Mouse (Mus musculus) R1 (cell line): ENCODE measurements around the gene Kiss1r.
"Not testable (repeated sequence)": the region's sequence is repeated elsewhere in the genome, so short reads cannot be mapped to it uniquely, and the experiment has no call there.

Experiments
- DNase-seq: peaks from one replicate; pipeline ENCODE4 v3.0.0-alpha.2; 2018; ENCODE audit warnings: low read depth, low spot score

Kiss1r gene

DNA sequence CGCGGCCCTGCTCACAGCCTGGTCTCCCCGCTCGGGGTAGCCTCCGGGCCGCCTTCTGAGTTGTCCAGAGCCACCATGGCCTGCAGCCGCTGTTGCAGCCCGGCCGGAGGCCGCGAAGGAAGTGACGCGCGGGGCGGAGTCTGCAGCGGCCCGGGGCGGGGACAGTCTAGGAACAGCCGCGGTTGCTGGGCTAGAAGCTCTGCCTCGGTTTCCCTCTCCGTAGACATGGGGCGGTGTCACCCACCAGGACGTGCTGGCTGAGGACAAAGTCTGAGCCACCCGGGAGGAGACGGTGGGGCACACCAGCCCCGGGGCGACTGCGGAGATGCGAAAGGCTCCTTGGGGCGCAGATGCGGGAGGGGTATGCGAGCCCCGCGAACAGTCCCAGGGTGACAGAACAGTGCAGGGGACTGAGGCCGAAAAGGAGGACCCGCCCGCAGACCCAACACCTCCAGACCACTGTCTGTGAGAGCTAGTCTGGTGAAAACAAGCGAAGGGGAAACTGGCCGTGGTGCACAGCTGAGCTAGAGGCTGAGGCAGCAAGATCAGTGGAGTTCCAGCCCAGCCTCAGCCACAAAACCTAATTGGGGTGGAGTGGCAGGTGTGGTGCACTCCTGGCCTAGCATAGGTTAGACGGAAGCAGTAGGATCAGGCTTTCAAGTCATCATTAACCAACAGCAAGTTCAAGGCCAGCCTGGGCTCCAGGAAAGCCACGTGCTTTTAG lies at the start of gene Kiss1r:
TSS of gene Kiss1r (plus strand) at position 164 of the 724 bp plus-strand sequence.
- DNase-seq: peak; percentile 66

DNA sequence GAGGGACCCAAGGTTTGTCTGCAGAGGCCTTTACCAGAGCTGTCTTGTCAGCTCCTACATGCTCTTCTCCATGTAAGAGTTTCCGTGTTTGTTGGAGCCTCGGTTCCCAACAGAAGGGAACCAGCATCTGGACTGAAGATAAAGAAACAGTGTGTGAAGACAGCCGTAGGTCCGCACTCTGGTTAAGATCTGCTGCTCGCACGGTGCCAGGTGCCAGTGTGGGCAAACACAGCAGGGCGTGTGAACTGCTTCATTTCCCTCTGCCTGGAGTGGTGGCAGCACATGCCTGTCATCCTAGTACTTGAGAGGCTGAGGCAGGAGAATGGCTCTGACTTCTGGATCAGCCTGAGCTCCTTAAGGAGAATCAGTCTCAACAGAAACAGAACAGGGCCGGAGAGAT lies 44.9 kb upstream of the Kiss1r start:
- DNase-seq: no peak

DNA sequence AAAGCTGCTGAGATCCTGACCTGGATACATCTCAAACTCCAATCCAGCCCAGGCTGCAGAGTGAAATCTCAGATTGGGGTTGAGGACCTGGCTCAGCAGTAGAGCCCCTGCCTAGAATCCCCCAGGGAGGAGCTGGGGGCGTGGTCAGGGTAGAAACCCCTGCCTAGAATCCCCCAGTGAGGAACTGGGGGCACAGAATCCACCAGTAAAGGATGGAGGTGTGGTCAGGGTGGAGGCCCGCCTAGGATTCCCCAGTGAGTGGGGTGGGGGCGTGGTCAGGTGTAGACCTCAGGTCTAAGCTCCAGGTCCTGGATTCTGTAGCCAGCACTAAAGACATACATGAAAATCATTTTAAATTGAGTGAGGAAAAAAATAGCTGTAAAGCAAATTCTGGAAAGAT lies 43.9 kb upstream of the Kiss1r start:
- peak; percentile 63 for DNase-seq

DNA sequence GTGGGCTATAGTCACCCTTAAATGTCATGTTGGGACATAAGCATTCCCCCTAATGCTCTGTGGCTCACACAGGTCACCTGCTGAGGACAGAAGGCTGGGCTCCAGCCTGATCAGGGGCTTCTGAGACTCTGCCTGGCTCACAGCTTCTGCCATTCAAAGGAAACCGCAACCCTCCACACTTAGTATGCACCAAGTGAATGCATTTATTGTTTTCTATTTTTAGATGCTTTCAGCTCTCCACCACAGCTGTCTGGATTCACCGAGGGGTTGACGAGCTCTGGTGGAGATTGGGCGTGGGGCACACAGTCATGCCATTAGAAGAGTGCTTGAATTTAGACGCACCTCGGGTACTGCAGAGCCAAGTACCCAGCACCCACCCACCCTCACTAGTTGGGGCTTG lies 43.5 kb upstream of the Kiss1r start:
- DNase-seq: no peak

DNA sequence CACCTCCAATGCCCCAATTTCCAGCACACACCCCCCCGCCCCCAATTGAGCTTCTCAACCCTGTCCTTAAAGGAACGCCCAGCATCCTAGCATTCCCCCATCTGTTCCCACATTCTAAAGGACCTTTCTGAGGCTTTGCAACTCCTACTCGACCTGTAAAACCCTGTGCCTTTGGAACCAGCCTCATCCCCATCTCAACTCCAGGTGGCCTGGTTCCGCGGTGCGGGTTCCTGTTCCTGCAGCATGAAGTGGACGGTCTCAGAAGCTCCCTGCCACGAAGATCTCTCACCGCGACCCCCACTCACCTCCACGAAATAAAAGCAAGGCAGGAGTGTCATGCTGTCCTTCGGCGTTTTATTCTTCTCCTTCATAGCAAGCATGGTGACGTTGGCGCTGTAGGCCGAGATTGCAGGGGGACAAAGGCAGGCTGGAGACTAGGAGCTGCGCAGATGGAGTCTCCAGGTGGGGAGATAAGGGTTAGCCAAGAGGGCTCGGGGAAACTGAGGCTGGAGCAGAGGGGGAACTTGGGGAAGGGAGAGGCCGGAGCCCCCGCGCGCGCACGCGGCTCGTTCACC lies 43.0 kb upstream of the Kiss1r start:
- DNase-seq: no peak

DNA sequence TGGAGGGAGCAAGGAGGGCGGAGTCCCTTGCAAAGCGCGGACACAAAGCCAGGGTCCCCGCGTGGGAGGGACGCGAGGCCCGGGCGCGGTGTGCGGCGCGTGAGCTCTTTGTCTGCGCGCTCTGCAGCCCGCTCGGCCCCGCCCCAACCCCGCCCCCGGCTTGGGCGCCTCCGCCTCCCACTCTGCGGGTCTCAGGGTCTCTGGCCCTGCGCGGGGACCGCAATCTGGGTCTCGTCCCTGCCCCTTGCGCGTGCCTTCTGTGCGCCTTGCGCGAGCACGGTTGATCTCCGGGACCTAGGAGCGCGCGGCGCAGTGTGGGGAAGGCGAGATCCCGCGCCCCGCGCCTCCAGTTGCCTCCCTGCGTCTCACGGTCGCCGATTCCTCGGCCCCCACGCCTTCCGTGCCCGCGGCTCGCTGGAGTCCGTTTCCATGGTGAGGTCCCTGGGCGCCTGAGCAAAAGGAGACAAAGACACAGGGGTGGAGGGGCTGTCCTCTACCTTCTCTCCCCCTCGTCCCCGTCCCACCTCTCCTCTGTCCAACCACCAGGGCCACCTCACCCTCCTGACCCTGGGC lies 42.4 kb upstream of the Kiss1r start, which contains the start of the genes Prtn3 and Plppr3:
TSS of gene Prtn3 (plus strand) at position 187 of the 573 bp plus-strand sequence.
TSS of gene Plppr3 (minus strand) at position 345 of the 573 bp plus-strand sequence.
- peak; percentile 67 for DNase-seq

DNA sequence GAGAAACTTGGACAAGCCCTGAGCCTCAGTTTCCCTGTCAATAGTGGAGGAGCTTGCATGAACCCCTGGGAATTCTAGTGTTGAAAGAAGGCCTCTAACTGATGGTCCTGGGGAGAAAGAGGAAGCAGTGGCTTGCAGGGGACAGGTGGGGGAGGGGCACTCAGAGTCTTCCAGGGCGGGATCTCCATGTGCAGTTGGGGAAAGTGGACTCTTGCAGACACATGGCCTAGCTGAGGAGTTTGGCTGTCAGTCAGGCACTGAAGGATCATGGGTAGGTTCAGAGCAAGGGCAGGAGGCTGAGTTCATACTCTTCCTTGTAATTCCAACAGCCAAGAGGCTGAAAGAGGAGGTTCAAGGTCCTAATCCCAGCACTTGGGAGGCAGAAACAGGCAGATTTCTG lies 39.6 kb upstream of the Kiss1r start:
- no peak for DNase-seq

DNA sequence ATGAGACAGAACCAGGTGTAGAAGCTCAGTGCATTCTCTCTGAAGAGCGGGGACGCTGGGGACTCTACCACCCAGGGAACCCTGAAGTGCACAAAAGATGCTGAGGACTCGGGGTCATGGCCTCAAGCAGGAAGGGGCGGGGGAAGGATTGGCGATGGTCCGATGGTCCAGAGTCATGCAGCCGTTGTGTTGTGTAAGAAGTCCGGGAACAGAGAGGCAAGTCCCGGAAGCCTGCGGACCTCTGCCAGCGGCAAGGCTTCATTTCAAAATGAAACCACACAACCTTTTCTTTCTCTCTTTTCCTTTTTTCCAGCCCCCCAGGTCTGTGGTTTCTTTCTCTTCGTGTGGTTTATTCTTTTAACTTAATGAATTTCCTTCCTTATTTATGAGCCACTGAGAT lies 39.0 kb upstream of the Kiss1r start:
- no peak for DNase-seq

DNA sequence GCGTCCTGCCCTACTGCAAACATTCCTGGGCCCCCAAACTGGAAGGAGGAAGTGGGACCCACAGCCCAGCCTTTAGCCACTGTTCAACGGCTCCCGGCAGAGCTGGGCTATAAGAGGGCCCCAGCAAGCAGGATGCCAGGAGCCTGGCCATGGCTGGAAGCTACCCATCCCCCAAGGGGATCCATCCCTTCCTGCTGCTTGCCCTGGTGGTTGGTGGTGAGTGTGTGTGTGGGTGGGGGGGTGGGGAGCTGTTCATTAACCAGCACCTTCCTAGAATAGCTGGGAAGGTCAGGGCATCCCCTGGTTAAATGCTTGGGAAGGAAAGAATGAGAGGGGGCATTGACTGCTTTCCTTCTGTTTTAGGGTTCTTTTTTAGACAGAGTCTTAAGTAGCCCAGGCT lies 37.2 kb upstream of the Kiss1r start:
- DNase-seq: no peak

DNA sequence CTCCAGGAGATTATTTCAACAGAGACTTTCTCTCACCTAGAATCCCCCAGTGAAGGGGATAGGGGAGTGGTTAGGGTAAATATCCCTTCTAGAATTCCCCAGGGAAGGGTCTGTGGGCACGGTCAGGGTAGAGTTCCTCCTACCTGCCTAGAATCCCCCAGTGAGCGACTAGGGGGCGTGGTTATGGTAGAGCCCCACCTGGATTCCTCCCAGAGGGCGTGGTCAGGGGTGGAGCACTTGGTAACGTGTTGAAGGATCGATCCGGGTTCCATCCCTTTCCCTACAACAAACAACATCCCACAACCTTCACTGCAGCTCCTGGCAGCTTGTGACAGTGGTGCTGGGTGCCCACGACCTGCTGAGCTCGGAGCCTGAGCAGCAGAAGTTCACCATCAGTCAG lies 36.0 kb upstream of the Kiss1r start:
- DNase-seq: peak; percentile 46

DNA sequence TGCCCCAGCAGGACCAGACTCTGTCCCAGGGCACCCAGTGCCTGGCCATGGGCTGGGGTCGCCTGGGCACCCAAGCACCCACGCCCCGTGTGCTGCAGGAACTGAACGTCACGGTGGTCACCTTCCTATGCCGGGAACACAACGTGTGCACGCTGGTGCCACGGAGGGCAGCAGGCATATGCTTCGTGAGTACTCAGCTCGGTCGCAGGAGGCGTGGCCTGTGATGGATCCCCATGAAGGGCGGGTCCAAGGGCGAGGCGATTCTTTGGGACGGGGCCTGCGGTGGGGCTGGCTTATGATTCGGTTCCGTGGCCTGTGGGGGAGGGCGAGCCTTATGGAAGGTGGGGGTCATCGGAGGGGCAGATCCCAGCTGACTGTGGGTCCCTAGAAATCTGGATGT lies 34.8 kb upstream of the Kiss1r start:
- DNase-seq: peak; percentile 63

DNA sequence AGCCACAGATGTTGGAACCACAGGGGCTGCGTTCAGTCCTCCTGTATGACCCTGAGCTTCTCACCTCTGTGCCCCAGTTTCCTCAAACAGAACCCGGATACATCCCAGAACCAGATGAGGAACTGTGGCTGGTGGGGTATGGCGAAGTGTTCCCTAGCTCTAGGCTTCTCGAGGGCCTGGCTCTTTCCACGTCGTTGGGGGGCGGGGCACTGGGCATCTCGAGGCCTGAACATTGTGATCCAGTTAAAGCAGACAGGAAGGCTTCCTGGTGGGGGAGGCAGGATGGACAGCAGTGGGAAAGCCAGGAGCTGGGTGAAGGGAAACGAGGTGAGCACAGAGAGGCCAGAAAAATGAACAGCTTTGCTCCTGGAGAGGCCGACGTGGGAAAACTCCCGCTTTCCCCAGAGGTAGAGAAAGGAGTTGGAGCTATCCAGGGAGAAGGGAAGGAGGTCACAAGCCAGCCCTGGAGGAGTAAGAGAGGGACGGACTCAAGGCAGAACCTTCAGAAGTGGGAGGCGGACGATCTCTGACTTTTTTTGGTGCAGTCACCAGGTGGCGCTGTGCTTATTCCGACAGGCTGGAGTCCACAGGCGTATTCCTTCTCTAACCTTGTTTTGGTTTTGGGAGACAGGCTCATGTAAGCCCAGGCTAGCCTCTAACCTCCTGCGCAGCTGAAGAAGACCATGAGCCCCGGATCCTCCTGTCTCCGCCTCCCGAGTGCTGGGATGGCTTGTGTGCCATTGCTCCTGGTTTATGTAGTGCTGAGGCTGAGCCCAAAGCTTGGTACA lies 33.3 kb upstream of the Kiss1r start:
- DNase-seq: peak; percentile 90

DNA sequence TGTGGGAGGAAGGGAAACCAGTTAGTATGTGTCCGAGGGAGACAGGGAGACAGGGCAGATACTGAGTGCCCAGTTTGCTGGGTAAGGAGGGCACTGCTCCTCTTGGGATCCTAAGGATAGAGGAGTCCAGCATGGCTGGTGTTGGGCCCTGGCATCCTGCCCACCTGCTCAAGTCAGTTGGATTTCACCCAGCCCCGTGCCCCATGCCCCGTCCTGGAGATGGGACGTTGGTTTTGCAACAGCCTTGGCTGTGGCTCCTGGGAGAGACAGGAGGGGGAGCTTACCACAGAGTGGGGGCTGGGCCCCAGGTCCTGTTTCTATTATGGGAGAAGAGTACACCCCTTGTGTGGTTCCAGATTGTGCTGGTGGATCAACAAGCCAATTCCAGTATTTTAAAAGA lies 32.3 kb upstream of the Kiss1r start:
- no peak for DNase-seq

DNA sequence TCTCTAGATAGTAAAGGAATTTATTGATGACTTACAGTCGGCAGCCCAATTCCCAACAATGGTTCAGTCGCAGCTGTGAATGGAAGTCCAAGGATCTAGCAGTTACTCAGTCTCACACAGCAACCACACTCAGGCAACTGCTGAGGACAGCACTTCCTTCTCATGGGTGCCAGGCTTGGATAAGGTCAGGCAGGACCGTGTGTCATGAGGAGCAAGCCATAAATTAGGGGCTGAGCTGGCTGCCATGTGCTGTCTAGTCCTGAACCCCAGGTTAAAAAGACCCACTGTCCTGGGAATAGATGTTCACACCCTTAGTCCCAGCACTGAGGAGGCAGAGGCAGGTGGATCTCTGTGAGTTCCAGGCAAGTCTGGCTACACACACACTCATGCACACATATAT lies 31.8 kb upstream of the Kiss1r start:
- DNase-seq: not testable (repeated sequence)

DNA sequence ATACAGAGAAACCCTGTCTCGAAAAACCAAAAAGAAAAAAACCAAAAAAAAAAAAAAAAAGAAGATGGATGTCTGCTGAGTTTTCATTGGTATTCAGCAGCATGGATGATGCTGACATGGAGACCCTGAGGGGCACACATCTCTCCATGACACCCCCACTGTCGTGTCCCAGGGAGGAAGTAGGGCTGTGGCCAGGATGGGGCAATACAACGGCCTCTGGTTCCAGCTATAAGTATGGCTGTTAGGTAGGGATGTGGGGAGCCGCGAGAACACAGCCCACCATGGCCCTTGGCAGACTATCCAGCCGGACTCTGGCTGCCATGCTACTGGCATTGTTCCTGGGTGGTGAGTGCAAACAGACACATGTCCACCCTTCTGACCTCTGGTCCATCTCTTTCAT lies 30.7 kb upstream of the Kiss1r start, which contains the start of gene Elane:
TSS of gene Elane (plus strand) at position 194 of the 400 bp plus-strand sequence.
- DNase-seq: no peak

DNA sequence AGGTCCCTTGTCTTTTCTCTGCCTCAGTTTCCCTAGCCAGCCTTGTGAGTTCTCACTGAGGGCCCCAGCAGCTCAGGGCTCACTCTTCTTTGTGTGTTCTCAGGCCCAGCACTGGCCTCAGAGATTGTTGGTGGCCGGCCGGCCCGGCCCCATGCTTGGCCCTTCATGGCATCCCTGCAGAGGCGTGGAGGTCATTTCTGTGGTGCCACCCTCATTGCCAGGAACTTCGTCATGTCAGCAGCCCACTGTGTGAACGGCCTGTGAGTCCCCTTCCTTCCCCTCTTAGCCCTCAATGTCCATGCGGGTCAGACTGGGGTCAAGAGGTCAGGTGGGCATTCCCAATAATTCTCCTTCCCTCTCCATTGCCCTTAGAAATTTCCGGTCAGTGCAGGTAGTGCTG lies 30.2 kb upstream of the Kiss1r start:
- no peak for DNase-seq

DNA sequence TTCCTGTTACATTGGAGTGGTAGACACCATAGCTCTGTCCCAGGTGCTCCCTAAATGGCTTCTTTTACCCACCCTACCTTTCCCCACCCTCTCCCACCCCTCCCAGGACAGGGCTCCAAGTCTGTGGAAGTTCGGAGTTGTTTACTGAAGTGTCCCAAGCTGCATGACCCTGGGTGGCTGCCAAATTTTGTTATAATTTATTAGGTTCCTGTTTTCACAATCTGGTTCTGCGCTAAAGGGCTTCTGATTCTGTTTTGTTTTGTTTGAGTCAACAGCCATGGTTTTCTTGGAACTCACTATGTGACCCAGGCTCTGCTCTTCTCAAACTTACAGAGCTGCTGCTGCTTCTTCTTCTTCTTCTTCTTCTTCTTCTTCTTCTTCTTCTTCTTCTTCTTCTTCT lies 27.4 kb upstream of the Kiss1r start:
- DNase-seq: no peak

DNA sequence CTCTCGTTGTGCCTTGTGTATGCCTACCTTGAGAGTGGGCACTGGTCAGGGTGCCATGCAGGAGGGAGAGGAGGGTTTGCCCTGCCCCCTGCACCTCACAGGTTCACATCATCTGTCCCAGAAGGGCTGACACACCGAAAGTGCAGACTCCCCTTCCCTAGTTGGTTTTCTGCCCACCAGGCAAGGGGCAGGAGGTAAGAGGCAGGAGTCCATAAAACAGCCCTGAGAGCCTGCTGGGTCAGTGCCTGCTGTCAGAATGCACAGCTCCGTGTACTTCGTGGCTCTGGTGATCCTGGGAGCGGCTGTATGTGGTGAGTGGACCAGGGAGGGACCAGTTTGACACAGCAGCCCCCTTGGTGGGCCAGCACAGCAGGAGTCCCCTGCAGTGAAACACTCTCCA lies 26.1 kb upstream of the Kiss1r start, which contains the start of gene Cfd:
TSS of gene Cfd (plus strand) at position 184 of the 400 bp plus-strand sequence.
- no peak for DNase-seq

DNA sequence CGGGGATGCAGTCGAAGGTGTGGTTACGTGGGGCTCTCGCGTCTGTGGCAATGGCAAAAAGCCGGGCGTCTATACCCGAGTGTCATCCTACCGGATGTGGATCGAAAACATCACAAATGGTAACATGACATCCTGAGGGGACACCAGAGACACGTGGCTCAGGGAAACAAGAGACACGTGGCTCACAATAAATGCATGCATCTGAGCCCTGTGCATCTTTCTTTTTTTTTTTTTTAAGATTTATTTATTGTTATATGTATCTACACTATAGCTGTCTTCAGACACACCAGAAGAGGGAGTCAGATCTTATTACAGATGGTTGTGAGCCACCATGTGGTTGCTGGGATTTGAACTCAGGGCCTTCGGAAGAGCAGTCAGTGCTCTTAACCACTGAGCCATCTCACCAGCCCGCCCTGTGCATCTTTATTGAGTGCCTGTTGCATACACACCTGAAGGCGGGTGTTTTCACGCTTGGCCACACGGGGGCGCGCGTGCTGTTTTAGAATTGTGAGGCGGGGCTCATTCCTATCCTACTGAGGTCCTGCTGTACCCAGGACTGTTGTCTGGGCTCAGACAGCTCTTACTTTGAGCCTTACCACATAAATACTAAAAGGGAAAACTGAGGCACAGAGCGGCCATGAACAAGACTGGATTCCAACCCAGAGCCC lies 24.2 kb upstream of the Kiss1r start:
- DNase-seq: peak; percentile 88

DNA sequence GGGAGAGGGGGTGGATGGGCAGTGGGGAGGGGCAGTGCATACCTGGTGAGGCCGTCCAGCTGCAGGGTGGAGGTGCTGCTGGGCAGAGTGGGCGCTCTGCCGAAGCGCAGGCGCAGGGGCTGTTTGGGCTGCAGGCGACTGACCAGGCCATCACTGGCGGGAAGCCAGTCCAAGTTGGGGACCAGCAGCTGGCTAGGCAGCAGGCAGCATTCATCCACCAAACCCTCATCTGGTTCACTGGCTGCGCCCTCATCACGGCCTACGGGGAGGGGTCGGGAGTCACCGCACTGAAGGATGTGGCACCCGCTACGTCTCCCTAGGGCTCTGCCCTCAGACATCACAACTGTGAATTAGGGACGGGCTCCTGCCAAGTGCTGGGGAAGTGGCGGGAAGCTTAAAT lies 20.5 kb upstream of the Kiss1r start:
- DNase-seq: no peak

DNA sequence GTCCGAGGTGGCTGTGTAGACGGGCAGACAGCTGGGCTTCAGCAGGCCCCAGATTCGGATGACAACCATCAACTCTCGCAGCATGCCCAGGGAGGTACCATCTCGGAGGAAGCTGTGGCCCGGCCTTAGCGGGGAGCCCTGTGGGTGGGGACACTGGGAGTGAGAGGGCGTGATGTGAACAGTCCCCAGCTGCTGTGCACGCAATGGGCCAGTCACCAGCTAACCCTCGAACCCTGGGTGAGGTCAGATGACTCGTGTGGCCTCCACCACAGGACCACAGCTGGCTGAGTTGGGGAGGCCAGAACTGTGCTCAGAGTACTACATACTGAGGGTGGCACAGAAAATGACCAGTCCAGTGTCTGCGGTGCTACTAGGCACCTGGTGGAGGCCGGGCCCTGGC lies 20.0 kb upstream of the Kiss1r start:
- no peak for DNase-seq
